Mouse (Mus musculus): ENCODE data around the gene Coq5.
A peak's percentile ranks its signal among the peaks of the same experiment; 100 is the strongest.
"Not testable (repeated sequence)": the region's sequence is repeated elsewhere in the genome, so short reads cannot be mapped to it uniquely, and the experiment has no call there.

Coq5 gene

GRCm38 (mm10) chr5:115267469-115268045 lies 11.9 kb upstream of the Coq5 start:
- DNase-seq (ENCODE audit: low read depth) = no peak

GRCm38 (mm10) chr5:115268266-115268665 lies 11.2 kb upstream of the Coq5 start:
- DNase-seq (ENCODE audit: low read depth) = no peak

DNA sequence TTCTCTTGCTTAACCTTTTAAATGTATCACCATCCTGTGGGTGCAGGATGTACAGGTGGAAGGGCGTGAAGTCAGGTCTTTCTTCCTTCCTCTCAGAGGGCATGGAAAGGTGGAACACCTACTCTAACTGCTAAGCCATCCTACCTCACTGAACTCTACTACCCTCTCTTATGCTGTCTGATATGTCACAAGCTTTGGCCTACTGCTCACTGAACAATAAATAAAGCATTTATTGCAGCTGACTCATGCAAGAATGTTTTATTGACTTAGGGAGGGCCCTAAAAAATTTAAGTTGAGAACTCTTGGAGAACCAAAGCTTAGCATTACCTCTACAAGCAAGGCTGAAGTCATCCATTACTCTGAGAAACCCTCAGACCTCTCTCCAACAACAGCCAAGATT lies 9.5 kb upstream of the Coq5 start:
- no peak for DNase-seq (ENCODE audit: low read depth)

DNA sequence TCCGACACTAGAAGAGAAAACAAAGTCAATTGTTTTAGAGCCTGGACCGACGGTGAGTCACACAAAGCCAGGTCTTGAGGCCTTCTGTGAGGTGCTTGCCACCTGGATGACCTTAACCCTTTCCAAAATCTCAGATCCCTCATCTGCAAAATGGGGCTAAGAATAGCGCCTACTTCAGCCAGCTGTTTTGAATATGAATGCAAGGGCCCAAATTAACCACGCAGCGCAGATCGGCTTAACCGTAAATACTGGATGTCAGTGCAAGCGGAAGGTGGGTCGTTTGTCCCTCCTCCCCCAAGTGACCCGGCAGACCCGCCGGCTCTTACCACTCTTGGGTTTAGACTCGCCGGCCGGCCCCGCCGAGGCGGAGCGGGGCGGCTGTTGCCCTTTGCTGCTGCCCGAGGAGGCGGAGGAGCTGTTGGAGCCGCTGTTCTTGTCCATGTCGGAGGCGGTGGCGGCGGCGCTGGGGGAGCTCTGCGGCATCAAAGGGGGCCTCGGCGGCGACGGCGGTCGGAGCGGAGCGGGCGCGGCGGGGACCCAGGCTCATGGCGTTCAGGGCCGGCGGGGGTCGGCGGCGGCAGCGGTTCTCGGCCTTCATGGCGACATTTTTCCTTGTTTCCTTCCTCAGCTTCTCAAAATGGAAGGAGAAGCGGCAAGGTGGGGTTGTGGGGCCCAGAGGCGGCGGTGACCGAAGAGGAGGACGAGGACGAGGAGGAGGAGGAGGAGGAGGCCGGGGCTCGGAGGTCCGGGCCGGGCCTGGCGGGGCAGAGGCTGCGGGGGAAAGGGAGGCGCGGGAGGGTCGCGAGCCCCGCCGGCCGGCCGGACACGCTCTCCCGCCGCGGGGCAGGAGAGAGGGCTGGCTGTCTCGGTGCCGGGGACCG lies 7.3 kb upstream of the Coq5 start:
- DNase-seq (ENCODE audit: low read depth) = no peak

DNA sequence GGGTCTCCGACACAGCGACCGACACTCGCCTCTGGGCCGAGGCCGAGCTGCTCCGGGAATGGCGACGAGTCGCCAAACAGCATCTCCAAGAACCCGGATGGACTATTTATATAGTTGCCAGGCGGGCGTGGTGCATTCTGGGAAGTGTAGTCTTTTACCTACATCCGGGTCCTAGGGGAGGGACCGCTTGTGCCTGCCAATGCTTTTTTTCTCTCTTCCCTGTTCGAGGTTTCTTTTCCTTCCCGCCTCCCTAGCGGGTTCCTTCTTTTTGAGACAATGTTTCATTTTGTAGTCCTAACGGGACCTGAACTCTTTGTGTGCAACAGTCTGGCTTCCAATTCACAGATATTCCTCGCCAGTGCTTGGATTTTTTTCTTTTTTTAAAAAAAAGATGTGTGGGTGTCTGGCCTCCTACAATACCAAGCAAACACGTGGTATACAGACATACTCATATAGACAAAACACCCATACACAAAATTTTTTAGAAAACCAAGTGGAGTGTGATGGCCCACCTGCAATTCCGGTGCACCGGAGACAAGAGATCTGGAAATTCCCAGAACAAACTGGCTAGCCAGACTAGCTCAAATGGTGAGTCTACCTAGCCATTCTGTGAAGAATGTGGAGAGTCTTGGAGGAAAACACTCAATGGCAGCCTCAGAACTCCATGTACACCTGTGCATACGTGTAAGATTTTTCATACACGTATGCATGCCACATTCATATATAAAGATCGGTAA lies 6.5 kb upstream of the Coq5 start, which contains the start of gene Rnf10:
TSS of gene Rnf10 (minus strand) at position 87 of the 737 bp plus-strand sequence.
- DNase-seq (ENCODE audit: low read depth) = peak; percentile 92

DNA sequence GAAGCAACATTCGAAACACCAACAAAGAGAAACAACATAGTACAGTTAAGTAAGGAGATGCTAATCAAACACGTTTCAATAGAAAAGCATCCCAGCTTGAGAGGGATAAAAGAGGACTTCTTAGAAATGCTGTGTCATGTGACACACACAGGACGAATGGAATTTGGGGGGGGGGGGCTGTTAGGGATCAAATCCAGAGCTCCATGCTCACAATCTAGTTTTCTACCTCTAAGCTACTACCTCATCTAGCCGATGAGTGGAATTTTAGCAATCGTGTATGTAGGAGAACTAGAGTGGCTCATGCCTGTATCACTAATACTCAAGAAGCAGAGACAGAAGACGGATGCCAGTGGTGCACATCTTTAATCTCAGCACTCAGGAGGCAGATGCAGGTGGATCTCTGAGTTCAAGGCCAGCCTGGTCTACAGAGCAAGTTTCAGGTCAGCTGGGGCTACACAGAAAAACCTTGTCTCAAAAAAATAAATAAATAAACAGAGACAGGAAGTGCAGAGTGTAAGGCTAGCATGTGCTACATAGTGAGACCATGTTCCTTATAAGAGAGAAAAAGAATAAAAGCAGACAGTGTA lies 5.8 kb upstream of the Coq5 start:
- no peak for DNase-seq (ENCODE audit: low read depth)

- no peak for DNase-seq (ENCODE audit: low read depth)
Measured at GRCm38 (mm10) chr5:115274353-115274752, 5.1 kb upstream of the Coq5 start.

DNA sequence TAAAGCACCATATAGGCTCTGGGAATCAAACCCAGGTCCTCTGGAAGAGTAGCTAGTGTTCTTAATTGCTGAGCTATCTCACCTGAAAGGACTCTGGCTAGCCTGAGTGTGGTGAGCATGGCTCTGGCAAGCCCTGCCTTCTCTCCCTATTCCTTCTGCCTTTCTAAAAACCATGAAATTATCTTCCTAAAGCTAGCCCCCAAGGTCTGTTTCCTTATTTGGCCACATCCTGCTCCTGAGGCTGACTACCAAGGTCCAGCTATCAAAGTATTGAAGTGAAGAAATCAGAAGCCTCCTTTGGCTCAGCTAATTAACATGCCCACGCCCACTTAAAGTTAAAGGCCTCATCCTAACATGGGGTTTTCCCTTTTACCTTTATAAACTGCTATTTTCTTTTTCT lies 4.7 kb upstream of the Coq5 start:
- DNase-seq (ENCODE audit: low read depth) = no peak

- DNase-seq (ENCODE audit: low read depth) = no peak
Measured at GRCm38 (mm10) chr5:115275998-115276397, 3.5 kb upstream of the Coq5 start.

- no peak for DNase-seq (ENCODE audit: low read depth)
Measured at GRCm38 (mm10) chr5:115278053-115278452, 1.4 kb upstream of the Coq5 start.

DNA sequence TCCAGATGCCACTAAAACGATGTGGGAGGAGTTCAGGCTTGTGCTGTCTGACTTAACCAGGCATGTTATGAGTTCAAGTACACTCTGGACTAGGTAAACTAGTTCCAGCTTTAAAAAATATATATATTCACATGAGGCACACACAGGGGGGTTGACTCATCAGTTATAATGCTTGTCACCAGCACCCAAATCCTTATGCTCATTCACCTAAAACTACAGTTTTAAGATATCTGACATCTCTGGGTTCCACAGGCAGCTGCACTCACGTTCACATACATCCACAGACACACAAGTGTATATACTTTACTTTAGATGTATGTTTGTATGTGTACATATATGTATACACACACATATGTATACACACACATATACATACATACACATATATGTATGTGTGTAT lies 681 bp upstream of the Coq5 start:
- DNase-seq (ENCODE audit: low read depth) = no peak

- DNase-seq (ENCODE audit: low read depth) = no peak
Measured at GRCm38 (mm10) chr5:115280050-115280687, 703 bp downstream of the Coq5 start.

DNA sequence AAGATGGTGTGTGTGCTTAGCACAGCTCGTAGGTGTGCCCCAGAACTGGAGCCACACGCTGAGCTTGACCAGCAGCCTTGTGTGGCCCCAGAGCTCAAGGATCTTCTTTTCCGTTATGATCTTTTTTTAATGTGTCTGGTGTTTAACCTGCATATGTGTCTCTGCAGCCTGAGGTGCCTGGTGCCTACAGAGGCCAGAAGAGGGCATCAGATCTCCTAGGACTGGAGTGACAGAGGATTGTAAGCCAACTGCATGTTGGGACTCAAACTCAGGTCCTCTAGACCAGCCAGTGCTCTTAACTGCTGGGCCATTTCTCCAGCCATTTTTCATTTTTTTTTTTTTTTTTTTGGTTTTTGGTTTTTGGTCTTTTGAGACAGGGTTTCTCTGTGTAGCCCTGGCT lies 5.3 kb downstream of the Coq5 start:
- no peak for DNase-seq (ENCODE audit: low read depth)

DNA sequence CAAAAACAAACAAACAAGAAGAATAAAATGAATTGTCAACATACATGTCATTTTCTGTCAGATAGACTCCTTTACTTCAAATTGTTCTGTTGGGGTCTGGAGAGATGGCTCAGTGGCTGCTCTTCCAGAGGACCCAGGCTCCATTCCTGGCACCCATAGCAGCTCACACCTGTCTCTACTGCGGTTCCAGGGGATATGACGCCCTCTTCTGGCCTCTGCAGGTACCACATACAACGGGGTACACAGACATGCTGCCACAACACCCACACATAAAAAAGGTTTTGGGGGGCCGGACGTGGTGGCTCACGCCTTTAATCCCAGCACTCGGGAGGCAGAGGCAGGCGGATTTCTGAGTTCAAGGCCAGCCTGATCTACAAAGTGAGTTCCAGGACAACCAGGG lies 14.7 kb downstream of the Coq5 start:
- no peak for DNase-seq (ENCODE audit: low read depth)

DNA sequence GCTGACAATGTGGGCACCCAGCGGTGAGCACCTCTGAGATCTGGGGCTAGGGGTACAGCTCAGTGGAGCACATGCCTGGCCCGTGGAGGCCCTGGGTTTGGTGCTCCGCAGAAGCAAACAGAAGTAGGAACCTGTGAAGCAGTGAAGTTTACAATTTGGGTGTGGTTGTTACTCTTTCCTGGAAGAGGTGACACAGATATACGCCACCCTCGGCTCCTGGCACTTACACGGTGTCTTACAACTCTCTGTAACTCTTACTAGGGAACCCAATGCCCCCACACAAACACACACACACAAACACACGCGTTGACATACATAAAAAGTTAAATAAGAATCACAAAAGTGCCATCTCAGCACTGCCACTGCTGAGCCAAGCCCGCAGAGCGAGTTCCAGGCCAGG lies 16.9 kb downstream of the Coq5 start:
- no peak for DNase-seq (ENCODE audit: low read depth)

DNA sequence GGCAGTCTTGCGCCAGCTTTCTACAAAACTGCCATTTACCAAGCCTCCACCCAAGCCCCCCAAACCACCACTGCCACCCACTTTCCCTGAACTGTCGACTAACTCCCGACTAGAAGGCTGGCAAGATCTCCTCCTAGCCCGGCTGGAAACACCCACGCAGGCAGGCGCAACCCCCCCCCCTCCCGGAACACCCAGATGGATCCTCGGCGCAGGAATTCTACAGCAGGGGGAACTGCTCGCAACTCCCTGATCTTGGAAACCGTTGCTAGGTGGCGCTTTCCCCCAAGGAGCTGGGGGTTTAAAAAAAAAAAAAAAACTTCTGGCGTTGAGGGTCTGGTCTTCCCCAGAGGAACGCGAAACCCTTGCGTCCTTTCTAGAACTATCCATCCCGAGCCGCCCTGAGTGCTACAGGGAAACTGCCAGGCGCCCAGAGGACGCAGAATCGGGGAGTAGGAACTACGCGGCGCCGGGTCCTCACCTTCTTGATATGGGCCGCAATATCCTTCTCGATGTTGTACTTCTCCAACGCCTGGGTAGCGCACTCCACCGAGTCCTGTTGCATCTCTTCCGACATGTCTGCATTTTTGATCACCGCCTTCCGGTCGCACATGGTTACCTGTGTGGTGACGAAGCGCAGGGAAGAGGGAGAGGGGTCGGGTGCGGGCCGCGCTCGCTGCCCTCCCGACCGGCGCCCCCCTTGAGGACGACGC lies 20.7 kb downstream of the Coq5 start:
- DNase-seq (ENCODE audit: low read depth) = peak; percentile 52

DNA sequence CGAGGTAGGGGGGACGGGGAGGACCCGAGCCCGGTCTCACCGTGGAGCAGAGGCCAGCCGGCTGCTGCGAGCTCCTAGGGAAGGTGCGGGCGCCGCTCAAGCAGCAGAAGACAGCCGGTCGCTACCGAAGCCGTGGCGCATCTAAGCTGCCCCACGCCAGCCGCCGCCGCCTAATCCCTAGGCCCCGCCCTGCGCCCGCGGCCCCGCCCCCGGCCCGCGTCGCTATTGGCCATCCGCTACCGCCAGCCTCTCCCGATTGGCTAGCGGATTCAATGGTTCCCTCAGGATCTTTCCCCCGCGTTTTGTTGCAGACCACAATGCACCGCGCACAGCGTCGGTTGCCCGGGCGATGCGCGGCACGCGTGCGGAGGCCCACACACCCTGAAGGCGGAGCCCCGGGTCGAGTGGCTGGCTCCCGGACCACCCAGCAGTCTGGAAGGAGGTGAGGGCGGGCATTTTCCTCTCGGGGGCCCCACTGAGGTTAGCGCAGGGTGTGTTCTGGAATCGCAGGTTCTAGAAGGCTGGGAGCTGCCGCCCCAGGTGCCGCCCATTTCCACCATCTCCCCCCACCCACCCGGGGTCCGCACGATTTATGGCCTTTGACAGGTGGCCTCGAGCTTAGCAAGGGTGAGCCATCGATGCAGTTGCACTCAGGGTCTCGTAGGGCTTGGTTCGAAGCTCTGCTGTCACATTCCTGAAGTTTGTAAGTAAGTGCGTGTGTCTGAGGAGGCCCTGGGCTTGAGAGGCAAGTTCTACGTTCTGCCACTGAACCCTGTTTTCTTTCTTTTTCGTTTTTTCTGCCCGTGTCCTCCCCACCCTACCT lies 21.5 kb downstream of the Coq5 start, which contains the start of gene Dynll1:
TSS of gene Dynll1 (minus strand) at position 208 of the 823 bp plus-strand sequence.
- DNase-seq (ENCODE audit: low read depth) = peak; percentile 94

- DNase-seq (ENCODE audit: low read depth) = no peak
Measured at GRCm38 (mm10) chr5:115301615-115302014, 22.1 kb downstream of the Coq5 start.

GRCm38 (mm10) chr5:115302190-115302589 lies 22.7 kb downstream of the Coq5 start:
- not testable (repeated sequence) for DNase-seq (ENCODE audit: low read depth)

GRCm38 (mm10) chr5:115312354-115312753 lies 32.9 kb downstream of the Coq5 start:
- DNase-seq (ENCODE audit: low read depth) = no peak
